Mouse (Mus musculus) hindbrain, postnatal 0 days (tissue): ENCODE measurements around the gene Grik2. TPM values are rescaled to one million over a fixed set of nuclear protein-coding genes. Genes with fewer than 3 reads are reported as not detected.

ENCODE experiments used
- ATAC-seq: fragments of 200-750 bp; cut with Nextera tagmentation; 2 replicates; pipeline ENCODE4 v1.8.0; 2017; ENCODE audit warnings: mild to moderate bottlenecking, moderate TSS enrichment, moderate library complexity
- DNase-seq: peaks from one replicate; pipeline ENCODE4 v3.0.0-alpha.2; 2015; ENCODE audit warnings: low spot score
- H3K27ac ChIP-seq: fragments of 300-500 bp; sonication (generic); 2 replicates; pipeline ENCODE4 v1.5.1; 2014; ENCODE audit warnings: mild to moderate bottlenecking
- H3K27me3 ChIP-seq: fragments of 300-500 bp; sonication (generic); 2 replicates; pipeline ENCODE4 v1.6.1; 2014; ENCODE audit warnings: low read length, mixed read lengths; ENCODE audit not compliant: insufficient read depth
- H3K36me3 ChIP-seq: fragments of 300-500 bp; sonication (generic); 2 replicates; pipeline ENCODE4 v1.6.1; 2014; ENCODE audit warnings: low read length, mixed read lengths; ENCODE audit not compliant: insufficient read depth
- H3K4me1 ChIP-seq: fragments of 300-500 bp; sonication (generic); 2 replicates; pipeline ENCODE4 v1.6.1; 2014; ENCODE audit warnings: antibody characterized with exemption, low read length, mixed read lengths; ENCODE audit not compliant: insufficient read depth
- H3K4me2 ChIP-seq: fragments of 300-500 bp; sonication (generic); 2 replicates; pipeline ENCODE4 v1.6.1; 2014; ENCODE audit warnings: low read depth, mild to moderate bottlenecking, low read length, moderate library complexity, mixed read lengths
- H3K4me3 ChIP-seq: fragments of 300-500 bp; sonication (generic); 2 replicates; pipeline ENCODE4 v1.5.1; 2014; ENCODE audit warnings: low read length
- H3K9ac ChIP-seq: fragments of 300-500 bp; sonication (generic); replicated peaks from 2 replicates; pipeline ENCODE4 v1.6.1; 2014; ENCODE audit warnings: mild to moderate bottlenecking, low read length, moderate library complexity, mixed read lengths
- H3K9me3 ChIP-seq: fragments of 300-500 bp; sonication (generic); 2 replicates; pipeline ENCODE4 v1.6.1; 2016; ENCODE audit warnings: low read length, mixed read lengths
- CTCF ChIP-seq: IDR thresholded peaks from 2 replicates; pipeline ENCODE4 v1.5.1; 2016; ENCODE audit warnings: antibody characterized with exemption, control low read depth, low read depth
- WGBS: fragments of 180-500 bp; shearing (Covaris S2); extraction: QIAGEN DNeasy Blood & Tissue Kit; methylation state at CpG from one replicate; pipeline ENCODE4 v1.1.7; 2014; 5-methylcytosine and 5-hydroxymethylcytosine counted together
- polyA plus RNA-seq: library from polyadenylated mRNA; unstranded; fragments of >200 nt; fragmentation: Nextera tagmentation; extraction: Ambion mirVana; gene quantifications from 2 replicates; pipeline ENCODE4 v1.2.1, GENCODE M21; 2015
- total RNA-seq: library from RNA; depleted of rRNA; stranded (reverse); fragments of >200 nt; gene quantifications from 2 replicates; pipeline ENCODE4 v1.2.3, GENCODE M21; 2014; rRNA removed

Grik2 gene
- 88.9 and 120 TPM in 2 replicates for total RNA-seq
- polyA plus RNA-seq, result 24.9 and 25.5 TPM in 2 replicates

DNA sequence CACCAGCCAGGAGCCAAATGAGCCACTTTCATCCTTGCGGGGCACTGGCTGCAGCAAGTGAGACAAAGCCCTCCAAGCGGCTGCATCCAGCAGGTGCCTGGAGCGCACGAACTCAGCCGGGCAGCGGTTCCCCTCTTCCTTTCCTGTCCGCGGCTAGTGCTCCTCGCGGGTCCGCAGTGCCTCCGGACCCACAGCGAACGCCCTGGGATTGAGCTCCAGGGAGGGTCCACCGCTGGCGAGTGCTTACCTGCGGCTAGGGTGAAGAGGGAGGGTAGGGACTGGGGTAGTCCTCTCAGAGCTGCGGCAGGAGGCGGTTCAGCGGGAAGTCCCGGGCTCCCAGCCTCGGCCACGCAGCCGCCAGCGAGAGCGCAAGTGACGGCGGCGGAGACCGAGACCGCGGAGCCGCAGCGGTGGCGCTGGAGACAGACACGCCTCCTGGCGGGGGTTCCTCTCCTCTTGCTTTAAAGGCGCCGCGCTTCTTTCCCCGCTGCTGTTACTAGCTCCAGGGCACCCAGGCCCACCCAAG lies at the start of gene Grik2:
Gene Grik2, minus strand, starts transcription at position 386 of the 526 bp plus-strand sequence.
- Histone ChIP-seq H3K9me3 (no peaks in the 10 kb centered on the region), H3K9ac (peak within 1 kb of the TSS; percentile 64), H3K4me3 (peak within 1 kb of the TSS; percentile 70), H3K4me2 (peak within 1 kb of the TSS; percentile 78), H3K36me3 (no peaks in the 10 kb centered on the region), H3K27me3 (no peaks in the 10 kb centered on the region), H3K4me1 (peaks cover 12% of the 10 kb centered on the region), H3K27ac (peak within 1 kb of the TSS; percentile 81)
- WGBS, result 1% methylated on average over 40 of the region's 41 CpGs
- TF ChIP-seq CTCF, result peak; percentile 48
- peak; percentile 93 for DNase-seq
- ATAC-seq, result peak; percentile 87

DNA sequence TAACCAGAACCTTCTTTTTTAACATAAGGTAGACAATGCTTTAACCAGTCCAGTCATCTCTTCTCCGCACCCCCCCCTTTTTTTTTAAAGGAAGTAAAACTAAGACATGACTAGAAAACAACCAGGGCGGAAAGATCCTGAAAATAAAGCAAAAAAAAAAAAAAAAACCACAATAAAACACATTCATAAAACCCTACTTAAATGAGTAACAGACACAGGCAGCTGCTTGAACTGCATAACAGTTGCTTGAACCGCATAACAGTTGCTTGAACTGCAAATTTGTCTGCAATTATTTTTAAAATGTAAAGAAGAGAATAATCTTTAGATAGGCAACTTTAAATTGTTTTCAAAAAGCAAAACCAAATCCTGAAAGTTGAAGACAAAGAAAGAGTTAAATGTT lies 45.8 kb upstream of the Grik2 start:
- no peaks in the 10 kb centered on the region for H3K9me3 ChIP-seq
- TF ChIP-seq CTCF, result no peak
- H3K27ac ChIP-seq, result no peak overlapping the region
- 92% methylated on average over 3 of the region's 3 CpGs for WGBS
- no peak for ATAC-seq
- H3K36me3 ChIP-seq, result no peaks in the 10 kb centered on the region
- H3K4me1 ChIP-seq, result no peaks in the 10 kb centered on the region
- no peaks in the 10 kb centered on the region for H3K27me3 ChIP-seq
- no peak for DNase-seq
- H3K9ac ChIP-seq, result no peak overlapping the region
- H3K4me3 ChIP-seq, result no peak overlapping the region
- no peak overlapping the region for H3K4me2 ChIP-seq

GRCm38 (mm10) chr10:49807276-49807675 lies 18.7 kb upstream of the Grik2 start:
- ATAC-seq (no peak), DNase-seq (peak; percentile 45)
- H3K27me3 ChIP-seq, result no peaks in the 10 kb centered on the region
- no peaks in the 10 kb centered on the region for H3K9me3 ChIP-seq
- H3K4me2 ChIP-seq, result no peak overlapping the region
- H3K9ac ChIP-seq, result no peak overlapping the region
- H3K4me1 ChIP-seq, result no peaks in the 10 kb centered on the region
- no peaks in the 10 kb centered on the region for H3K36me3 ChIP-seq
- H3K4me3 ChIP-seq, result no peak overlapping the region
- H3K27ac ChIP-seq, result no peak overlapping the region
- TF ChIP-seq CTCF, result no peak

DNA sequence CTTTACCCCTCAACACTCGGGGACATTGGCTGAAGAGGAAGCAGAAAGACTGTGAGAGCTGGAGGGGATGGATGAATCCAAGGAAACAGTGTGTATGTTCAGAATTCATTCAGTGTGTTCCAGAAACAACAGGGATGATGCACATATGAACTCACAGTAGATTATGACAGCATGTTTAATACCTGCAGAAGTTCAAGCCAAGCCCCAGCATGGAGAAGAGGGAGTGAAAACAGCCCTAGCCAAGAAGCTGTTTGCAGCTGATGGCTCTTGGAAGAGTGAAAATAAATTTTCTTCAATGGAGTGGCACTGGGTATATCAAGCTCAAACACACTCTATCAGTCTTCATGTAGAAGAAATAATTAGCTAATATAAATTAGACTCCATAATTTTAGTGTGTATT lies 12.4 kb upstream of the Grik2 start:
- Histone ChIP-seq H3K9ac (no peak overlapping the region), H3K27ac (no peak overlapping the region), H3K27me3 (no peaks in the 10 kb centered on the region), H3K4me3 (no peak overlapping the region), H3K9me3 (no peaks in the 10 kb centered on the region), H3K4me1 (no peaks in the 10 kb centered on the region), H3K36me3 (no peaks in the 10 kb centered on the region), H3K4me2 (no peak overlapping the region)
- DNase-seq (peak; percentile 6), ATAC-seq (no peak)
- TF ChIP-seq CTCF, result no peak
- 81% methylated on average over 1 of the region's 1 CpGs for WGBS

- Histone ChIP-seq H3K27ac (no peak overlapping the region), H3K4me1 (peaks cover 12% of the 10 kb centered on the region), H3K4me2 (no peak overlapping the region), H3K36me3 (no peaks in the 10 kb centered on the region), H3K27me3 (no peaks in the 10 kb centered on the region), H3K9me3 (no peaks in the 10 kb centered on the region), H3K9ac (no peak overlapping the region), H3K4me3 (no peak overlapping the region)
- no peak for ATAC-seq
- no peak for TF ChIP-seq CTCF
- DNase-seq, result no peak
These were observed 5.6 kb upstream of the Grik2 start for GRCm38 (mm10) chr10:49794129-49794528.

DNA sequence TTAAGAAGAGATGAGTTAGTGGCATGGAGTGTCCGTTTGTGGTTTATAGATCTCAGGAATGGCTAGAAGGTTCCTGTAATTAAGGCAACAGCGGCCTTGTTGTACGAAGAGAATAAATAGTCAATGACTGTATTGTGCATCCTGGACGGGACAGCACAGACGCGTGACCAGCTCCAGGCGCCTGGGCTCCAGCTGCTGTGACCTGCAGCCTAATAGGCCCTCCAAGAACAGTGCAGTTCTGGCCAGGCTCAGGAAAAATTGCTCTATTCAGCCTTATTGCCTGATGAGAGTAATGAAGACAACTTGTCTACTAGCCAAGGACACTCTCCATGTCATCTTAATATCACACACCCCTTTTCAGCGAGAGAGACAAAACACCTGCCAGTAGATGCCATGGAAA lies 1.8 kb upstream of the Grik2 start:
- DNase-seq (peak; percentile 4), ATAC-seq (peak; percentile 56; the same call in 1 of the 2 replicates)
- Histone ChIP-seq H3K9ac (0 out of 2 replicates have a peak overlapping the region, but pooled peaks have one; percentile 13), H3K4me3 (no peak overlapping the region), H3K27me3 (no peaks in the 10 kb centered on the region), H3K36me3 (no peaks in the 10 kb centered on the region), H3K4me2 (peak overlapping the region; percentile 78; the same call in 1 of the 2 replicates), H3K27ac (no peak overlapping the region), H3K9me3 (no peaks in the 10 kb centered on the region), H3K4me1 (peaks cover 12% of the 10 kb centered on the region)
- no peak for TF ChIP-seq CTCF
- 44% methylated on average over 8 of the region's 8 CpGs for WGBS

DNA sequence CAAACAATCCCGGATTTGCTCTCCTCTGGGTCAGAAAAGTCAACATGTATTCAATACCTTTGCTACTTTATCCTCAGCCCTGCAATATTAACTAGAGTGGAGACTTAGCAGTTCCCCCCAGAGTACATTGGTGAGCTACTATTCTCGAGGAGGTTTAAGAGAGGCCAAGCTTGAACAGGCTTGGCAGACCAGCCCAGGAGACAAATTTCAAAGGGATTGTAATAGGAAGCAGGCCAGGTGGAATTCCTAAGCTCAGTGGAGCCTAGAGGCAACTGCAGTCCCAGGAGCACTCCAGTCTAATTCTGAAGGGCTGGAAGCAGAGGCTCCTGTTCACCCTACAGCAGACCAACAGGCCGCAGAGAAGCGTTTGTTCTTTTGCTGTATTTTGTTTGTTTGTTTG lies 1.1 kb upstream of the Grik2 start:
- 48% methylated on average over 4 of the region's 4 CpGs for WGBS
- H3K36me3 ChIP-seq, result no peaks in the 10 kb centered on the region
- peak; percentile 5 for DNase-seq
- no peaks in the 10 kb centered on the region for H3K9me3 ChIP-seq
- no peak overlapping the region for H3K9ac ChIP-seq
- no peak for ATAC-seq
- H3K4me2 ChIP-seq, result peak overlapping the region; percentile 78
- H3K4me3 ChIP-seq, result 0 out of 2 replicates have a peak overlapping the region, but pooled peaks have one; percentile 70
- H3K27ac ChIP-seq, result no peak overlapping the region; the same call in 1 of the 2 replicates
- peaks cover 12% of the 10 kb centered on the region for H3K4me1 ChIP-seq
- 0 out of 2 replicates have a peak, but pooled peaks have one; percentile 5 for TF ChIP-seq CTCF
- H3K27me3 ChIP-seq, result no peaks in the 10 kb centered on the region
